Mouse (Mus musculus) bone marrow, adult 2 months (tissue): ENCODE measurements around the gene Def8. TPM values are rescaled to one million over a fixed set of nuclear protein-coding genes. Genes with fewer than 3 reads are reported as not detected.

ENCODE experiments used
- H3K27ac ChIP-seq: fragments of 200-500 bp; 2 replicates; pipeline ENCODE4 v1.5.1; 2012; ENCODE audit warnings: low read depth, mild to moderate bottlenecking, control low read depth, inconsistent platforms, low read length; ENCODE audit not compliant: control insufficient read depth, poor library complexity, insufficient read depth
- H3K4me1 ChIP-seq: fragments of 200-500 bp; 2 replicates; pipeline ENCODE4 v1.6.1; 2011; ENCODE audit warnings: low read length; ENCODE audit not compliant: control insufficient read depth, insufficient read depth
- H3K4me3 ChIP-seq: fragments of 200-500 bp; replicated peaks from 2 replicates; pipeline ENCODE3; 2011; ENCODE audit warnings: mild to moderate bottlenecking, low read depth, low read length, control low read depth; ENCODE audit not compliant: control insufficient read depth
- CTCF ChIP-seq: fragments of 200-500 bp; IDR thresholded peaks from 2 replicates; pipeline ENCODE4 v1.5.1; 2011; ENCODE audit warnings: low read length, control low read depth; ENCODE audit not compliant: control insufficient read depth, insufficient read depth
- POLR2A ChIP-seq: fragments of 200-500 bp; IDR thresholded peaks from 2 replicates; pipeline ENCODE4 v1.6.1; 2011; ENCODE audit warnings: low read depth, mild to moderate bottlenecking, control low read depth, low read length, borderline replicate concordance; ENCODE audit not compliant: control insufficient read depth
- WGBS: fragments of 180-500 bp; shearing (Covaris S2); methylation state at CpG from one replicate; pipeline ENCODE4 v1.1.7; 2018; 5-methylcytosine and 5-hydroxymethylcytosine counted together
- polyA plus RNA-seq: library from polyadenylated mRNA; stranded (reverse); fragments of >200 nt; gene quantifications from 2 replicates; pipeline ENCODE4 v1.2.4, GENCODE M21; 2011; ENCODE audit warnings: low replicate concordance; ENCODE audit not compliant: missing spikeins, insufficient read depth, insufficient read length

Gene Def8
- polyA plus RNA-seq, 1 experiment = 16.7 TPM

DNA sequence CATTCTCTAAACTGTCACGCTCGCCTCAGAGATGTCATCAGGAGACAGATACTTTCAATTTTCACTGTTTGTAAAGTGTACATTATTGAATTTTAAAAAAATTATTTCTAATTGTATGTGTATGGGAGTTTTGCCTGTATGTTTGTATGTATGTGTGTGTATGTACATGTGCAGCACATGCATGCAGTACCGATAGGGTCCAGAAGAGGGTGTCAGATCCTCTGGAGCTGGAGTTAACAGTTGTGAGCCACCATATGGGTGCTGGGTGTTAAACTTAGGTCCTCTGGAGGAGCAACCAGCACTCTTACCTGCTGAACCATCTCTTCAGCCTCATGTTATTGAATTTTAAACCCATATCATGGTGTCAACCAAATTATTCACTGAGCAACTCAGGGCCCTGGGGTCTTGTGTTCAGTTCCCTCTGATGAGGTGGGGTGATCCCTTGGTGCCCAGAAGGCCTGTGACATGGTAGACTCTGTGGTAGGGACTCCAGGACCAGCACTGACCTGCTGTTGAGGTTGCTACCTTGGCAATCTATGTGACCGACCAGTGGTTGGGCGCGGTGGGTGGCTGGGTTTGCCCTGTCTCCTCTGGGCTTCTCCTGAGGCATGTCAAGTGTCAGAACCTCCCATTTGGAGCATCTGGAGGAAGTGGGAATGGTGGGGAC lies 80.6 kb downstream of the Def8 start:
- TF ChIP-seq CTCF (no peak), POLR2A (no peak)
- WGBS = 97% methylated on average over 6 of the region's 6 CpGs
- H3K27ac ChIP-seq = no peak overlapping the region

DNA sequence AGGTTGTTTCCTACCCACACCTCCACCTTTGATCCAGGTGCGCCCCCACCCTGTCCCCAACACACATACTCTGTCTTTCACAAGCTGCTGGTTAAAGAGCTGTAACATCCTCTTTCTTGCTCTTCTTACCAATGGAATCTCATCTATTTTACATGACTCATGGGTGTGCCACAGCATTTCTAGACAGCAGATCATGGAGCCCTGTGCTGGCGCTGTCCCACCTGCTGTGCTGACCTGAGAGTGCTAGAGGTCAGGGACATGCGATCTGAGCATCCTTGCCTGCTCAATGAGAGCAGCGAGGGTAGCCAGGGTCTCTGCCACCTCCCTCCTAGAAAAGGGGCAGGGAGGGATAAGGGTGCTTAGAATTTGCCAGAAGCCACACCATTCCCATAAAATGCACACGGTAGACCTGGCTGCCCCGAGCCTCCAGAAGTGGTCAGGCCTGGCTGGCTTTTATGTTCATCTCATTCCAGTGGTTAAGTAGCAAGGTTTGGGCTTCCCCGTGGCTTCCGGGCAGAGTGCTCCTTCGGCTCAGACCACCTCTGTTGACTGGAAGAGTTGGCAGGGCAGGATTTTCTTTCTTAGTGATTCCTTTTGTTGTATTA lies 81.4 kb downstream of the Def8 start:
- 93% methylated on average over 9 of the region's 9 CpGs for WGBS
- TF ChIP-seq POLR2A (no peak), CTCF (no peak)
- Histone ChIP-seq H3K4me1 (no peaks in the 10 kb centered on the region), H3K27ac (no peak overlapping the region), H3K4me3 (no peak overlapping the region)

More for the DNA sequence above, 80.6 kb downstream of the Def8 start:
- no peak overlapping the region for H3K4me3 ChIP-seq
- no peaks in the 10 kb centered on the region for H3K4me1 ChIP-seq

GRCm38 (mm10) chr8:123505267-123505666 lies 81.9 kb downstream of the Def8 start:
- Histone ChIP-seq H3K27ac (no peak overlapping the region), H3K4me3 (no peak overlapping the region), H3K4me1 (no peaks in the 10 kb centered on the region)
- 89% methylated on average over 4 of the region's 4 CpGs for WGBS
- TF ChIP-seq CTCF (no peak), POLR2A (no peak)

DNA sequence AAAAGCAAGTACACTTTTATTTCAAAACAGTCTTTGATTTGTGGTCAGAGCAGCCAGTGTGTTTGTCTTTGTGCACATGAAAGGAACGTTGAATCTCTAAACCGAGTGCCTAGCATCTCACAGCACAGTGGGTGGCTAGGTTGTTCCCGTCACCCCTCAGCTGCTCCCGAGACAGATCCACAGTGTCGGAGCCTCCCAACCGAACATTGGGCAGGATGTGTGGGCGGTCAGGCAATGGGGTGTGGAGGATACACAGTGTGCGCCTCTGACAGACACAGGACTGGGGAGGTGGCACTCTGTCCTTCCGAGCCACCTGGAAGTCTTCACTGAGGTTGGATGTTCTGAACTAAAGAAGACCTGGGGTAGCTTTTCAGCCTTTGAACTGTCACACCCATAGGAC lies 82.4 kb downstream of the Def8 start:
- Histone ChIP-seq H3K4me1 (no peaks in the 10 kb centered on the region), H3K4me3 (no peak overlapping the region), H3K27ac (no peak overlapping the region)
- 90% methylated on average over 9 of the region's 9 CpGs for WGBS
- TF ChIP-seq CTCF = no peak
- TF ChIP-seq POLR2A = no peak

GRCm38 (mm10) chr8:123507153-123507552 lies 83.8 kb downstream of the Def8 start:
- TF ChIP-seq CTCF (no peak), POLR2A (no peak)
- no peak overlapping the region for H3K4me3 ChIP-seq
- no peak overlapping the region for H3K27ac ChIP-seq
- H3K4me1 ChIP-seq = no peaks in the 10 kb centered on the region
- WGBS = 68% methylated on average over 5 of the region's 5 CpGs

DNA sequence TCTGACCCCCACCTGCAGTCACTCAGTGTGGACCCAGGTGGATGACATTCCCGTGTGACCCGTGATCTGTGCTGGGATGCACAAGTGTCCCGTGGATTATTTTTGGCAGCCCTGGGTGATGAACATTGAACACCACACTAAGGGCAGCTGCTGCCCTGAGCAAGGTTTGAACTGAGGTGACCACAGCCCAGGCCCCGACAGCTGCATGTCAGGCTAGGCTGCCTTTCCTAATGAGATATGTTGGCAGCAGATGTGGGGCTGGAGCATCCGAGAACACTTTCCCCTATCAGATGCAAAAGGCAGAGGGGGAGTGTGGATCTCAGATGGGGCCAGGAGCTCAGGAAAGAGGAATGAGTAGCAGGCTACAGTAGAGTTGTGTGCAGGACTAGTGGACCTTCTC lies 87.5 kb downstream of the Def8 start:
- H3K27ac ChIP-seq = no peak overlapping the region
- WGBS = 75% methylated on average over 5 of the region's 5 CpGs
- H3K4me1 ChIP-seq = no peaks in the 10 kb centered on the region
- TF ChIP-seq POLR2A (no peak), CTCF (no peak)
- H3K4me3 ChIP-seq = no peak overlapping the region

Other genes starting within 250 kb of the Def8 start
- gene Dpep1, start 237.3 kb upstream of the Def8 start, polyA plus RNA-seq = 9.7 and 14.2 TPM in 2 replicates
- 62.6 and 88.7 TPM in 2 replicates for gene Chmp1a, start 210.8 kb upstream of the Def8 start, polyA plus RNA-seq
- 0.62 TPM in 1 of 2 replicates, not detected in the other for gene Spata33, start 210.7 kb upstream of the Def8 start, polyA plus RNA-seq
- 32.1 and 71.7 TPM in 2 replicates for gene Cdk10, start 198.7 kb upstream of the Def8 start, polyA plus RNA-seq
- 2.8 TPM in 1 of 2 replicates, not detected in the other for gene Spata2l, start 187.3 kb upstream of the Def8 start, polyA plus RNA-seq
- 10.9 and 29.2 TPM in 2 replicates for gene Zfp276, start 169.3 kb upstream of the Def8 start, polyA plus RNA-seq
- gene Vps9d1, start 169.2 kb upstream of the Def8 start, polyA plus RNA-seq = 12.4 and 30.1 TPM in 2 replicates
- gene Fanca, start 105.0 kb upstream of the Def8 start, polyA plus RNA-seq = 45.3 and 60.2 TPM in 2 replicates
- 1.5 TPM in 2 replicates for gene Spire2, start 90.8 kb upstream of the Def8 start, polyA plus RNA-seq
- gene Tcf25, start 49.8 kb upstream of the Def8 start, polyA plus RNA-seq = 171 and 310 TPM in 2 replicates
- 0.36 and 0.70 TPM in 2 replicates for gene Mc1r, start 16.4 kb upstream of the Def8 start, polyA plus RNA-seq
- gene Tubb3, start 12.1 kb upstream of the Def8 start, polyA plus RNA-seq = 0.56 and 1.4 TPM in 2 replicates
- 12.3 and 22.8 TPM in 2 replicates for gene Afg3l1, start 54.4 kb downstream of the Def8 start, polyA plus RNA-seq
- not detected in 2 replicates for gene Dbndd1, start 91.9 kb downstream of the Def8 start, polyA plus RNA-seq
- gene Gas8, start 95.3 kb downstream of the Def8 start, polyA plus RNA-seq = 3.4 and 6.3 TPM in 2 replicates
- gene Rhou, start 230.4 kb downstream of the Def8 start, polyA plus RNA-seq = 5.3 and 17.9 TPM in 2 replicates